Mouse (Mus musculus) heart, embryonic 11.5 days (tissue): ENCODE measurements around the gene Sel1l. TPM values are rescaled to one million over a fixed set of nuclear protein-coding genes. Genes with fewer than 3 reads are reported as not detected.
A peak's percentile ranks its signal among the peaks of the same experiment; 100 is the strongest.

Experiments
- ATAC-seq: fragments of 200-750 bp; cut with Nextera tagmentation; replicated peaks from 2 replicates; pipeline ENCODE4 v1.8.0; 2017; ENCODE audit warnings: moderate library complexity; ENCODE audit not compliant: insufficient number of reproducible peaks, low FRiP score, low TSS enrichment
- H3K27ac ChIP-seq: fragments of 300-500 bp; sonication (generic); 2 replicates; pipeline ENCODE4 v1.5.1; 2014; ENCODE audit warnings: mild to moderate bottlenecking, low read depth, low read length
- H3K27me3 ChIP-seq: fragments of 300-500 bp; sonication (generic); 2 replicates; pipeline ENCODE4 v1.6.1; 2014; ENCODE audit warnings: mild to moderate bottlenecking, low read length, mixed read lengths; ENCODE audit not compliant: control insufficient read depth, insufficient read depth
- H3K36me3 ChIP-seq: fragments of 300-500 bp; sonication (generic); 2 replicates; pipeline ENCODE4 v1.6.1; 2014; ENCODE audit warnings: mild to moderate bottlenecking, low read length, moderate library complexity, mixed read lengths; ENCODE audit not compliant: control insufficient read depth, insufficient read depth
- H3K4me1 ChIP-seq: fragments of 300-500 bp; sonication (generic); 2 replicates; pipeline ENCODE4 v1.6.1; 2014; ENCODE audit warnings: low read length; ENCODE audit not compliant: control insufficient read depth, insufficient read depth
- H3K4me2 ChIP-seq: fragments of 300-500 bp; sonication (generic); 2 replicates; pipeline ENCODE4 v1.6.1; 2014; ENCODE audit warnings: mild to moderate bottlenecking, moderate library complexity
- H3K4me3 ChIP-seq: fragments of 300-500 bp; sonication (generic); 2 replicates; pipeline ENCODE4 v1.5.1; 2014; ENCODE audit warnings: low read depth, low read length
- H3K9ac ChIP-seq: fragments of 300-500 bp; sonication (generic); 2 replicates; pipeline ENCODE4 v1.6.1; 2014; ENCODE audit warnings: mild to moderate bottlenecking, low read depth, low read length, moderate library complexity
- H3K9me3 ChIP-seq: fragments of 300-500 bp; sonication (generic); replicated peaks from 2 replicates; pipeline ENCODE4 v1.6.1; 2016; ENCODE audit warnings: low read length; ENCODE audit not compliant: control insufficient read depth
- WGBS: fragments of 180-500 bp; shearing (Covaris S2); extraction: QIAGEN DNeasy Blood & Tissue Kit; methylation state at CpG from one replicate; pipeline ENCODE4 v1.1.7; 2014; ENCODE audit not compliant: insufficient replicate concordance; 5-methylcytosine and 5-hydroxymethylcytosine counted together
- polyA plus RNA-seq: library from polyadenylated mRNA; unstranded; fragments of >200 nt; fragmentation: Nextera tagmentation; extraction: Ambion mirVana; gene quantifications from 2 replicates; pipeline ENCODE4 v1.2.1, GENCODE M21; 2014

Gene Sel1l
- polyA plus RNA-seq, result 60.8 and 67.6 TPM in 2 replicates

DNA sequence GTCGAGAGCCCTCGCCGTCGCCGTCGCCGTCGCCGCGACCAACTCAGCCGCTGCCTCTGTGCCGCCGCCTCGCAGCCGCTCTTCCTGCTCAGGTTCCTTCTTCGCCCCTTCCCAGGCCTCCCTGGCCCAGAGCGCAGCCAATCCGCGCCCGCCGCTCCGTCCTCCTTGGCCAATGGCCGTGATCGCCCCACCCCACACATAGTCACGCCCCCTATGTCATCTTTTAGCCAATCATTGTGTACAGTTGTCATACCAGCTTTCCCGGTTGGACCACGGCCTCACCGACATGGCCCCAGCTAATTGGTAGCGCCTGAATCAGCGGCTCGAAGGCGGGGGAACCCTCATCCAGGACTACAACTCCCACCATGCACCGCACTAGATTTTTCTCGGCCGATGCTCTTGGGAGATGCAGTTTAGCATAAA is at the start of gene Sel1l:
Sel1l (minus strand) TSS at position 113 of the 423 bp plus-strand sequence.
- Histone ChIP-seq H3K27me3 (no peaks in the 10 kb centered on the region), H3K9ac (peak within 1 kb of the TSS; percentile 86), H3K27ac (peak within 1 kb of the TSS; percentile 36), H3K4me1 (peaks cover 5% of the 10 kb centered on the region; the same call in 1 of the 2 replicates), H3K4me2 (peak within 1 kb of the TSS; percentile 72), H3K4me3 (peak within 1 kb of the TSS; percentile 73), H3K36me3 (no peaks in the 10 kb centered on the region), H3K9me3 (no peaks in the 10 kb centered on the region)
- WGBS, result under 1% methylated on average over 35 of the region's 35 CpGs
- peak; percentile 100 for ATAC-seq

DNA sequence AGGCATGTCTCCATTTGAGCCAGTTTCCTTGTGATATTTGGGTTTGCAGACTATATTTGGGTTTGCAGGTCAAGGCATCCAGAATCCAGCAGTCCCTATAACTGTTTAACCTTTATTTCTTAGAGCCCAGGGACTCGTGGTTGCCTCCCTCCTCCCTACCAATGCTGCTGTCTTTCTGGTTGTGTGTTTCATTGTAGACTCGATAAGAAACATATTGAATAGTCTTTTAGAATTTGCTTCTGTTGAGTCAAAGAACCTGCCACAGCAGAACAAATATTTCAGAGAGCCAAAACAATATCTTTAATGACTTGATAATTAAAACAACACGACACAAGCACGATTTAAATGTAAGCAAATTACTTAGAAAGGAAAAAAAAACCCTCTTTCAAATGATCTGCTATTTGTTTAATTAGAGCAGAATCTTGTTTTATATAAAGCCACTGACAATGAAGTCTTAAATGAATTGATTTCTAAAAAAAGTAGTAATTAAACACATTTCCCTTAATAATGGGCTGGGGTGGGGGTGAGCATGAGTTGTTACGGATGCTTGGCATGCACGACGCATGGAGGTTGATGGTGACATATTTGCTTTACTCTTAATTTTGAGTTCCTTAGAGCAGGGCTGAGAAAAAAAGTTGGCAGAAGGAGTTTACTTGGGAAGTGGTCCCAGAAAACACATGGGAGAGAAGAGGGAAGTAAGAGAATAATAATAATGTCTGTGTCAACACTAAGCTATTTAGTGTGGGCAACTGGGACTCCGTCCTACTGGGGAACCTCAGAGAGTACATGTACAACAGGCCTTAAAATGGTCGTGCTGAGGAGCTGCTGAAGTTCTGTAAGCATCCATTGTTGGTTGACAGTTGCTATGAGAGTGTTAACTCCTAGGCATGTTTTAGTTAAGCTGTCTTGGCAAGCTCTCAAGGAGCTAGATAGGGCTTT is 43.9 kb upstream of the Sel1l start:
- whole genome bisulfite sequencing, result 78% methylated on average over 9 of the region's 9 CpGs
- H3K36me3 ChIP-seq, result no peaks in the 10 kb centered on the region
- H3K4me2 ChIP-seq, result no peak overlapping the region
- no peak overlapping the region for H3K27ac ChIP-seq
- no peaks in the 10 kb centered on the region for H3K27me3 ChIP-seq
- no peaks in the 10 kb centered on the region for H3K9me3 ChIP-seq
- ATAC-seq, result no peak
- no peaks in the 10 kb centered on the region for H3K4me1 ChIP-seq
- H3K4me3 ChIP-seq, result no peak overlapping the region
- no peak overlapping the region for H3K9ac ChIP-seq

DNA sequence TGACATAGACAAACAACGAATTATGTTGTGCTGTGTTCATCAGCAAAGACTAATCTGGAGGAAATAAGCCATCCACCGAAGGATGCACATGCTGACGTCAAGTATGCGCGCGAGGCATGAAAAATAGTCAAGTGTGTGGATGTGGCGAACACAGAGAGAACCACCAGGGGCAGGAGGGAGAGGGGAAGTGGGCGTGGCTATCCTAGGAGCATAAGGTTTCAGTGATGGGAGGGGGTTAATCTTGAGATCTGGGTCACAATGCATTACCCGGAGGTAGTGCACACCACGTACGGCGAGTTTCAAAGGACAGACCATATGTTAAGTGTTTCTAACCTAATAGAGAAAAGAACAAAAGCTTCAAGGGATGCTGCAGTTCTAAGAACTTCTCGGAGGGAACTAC is 31.5 kb upstream of the Sel1l start:
- Histone ChIP-seq H3K9me3 (no peaks in the 10 kb centered on the region), H3K4me2 (no peak overlapping the region), H3K36me3 (no peaks in the 10 kb centered on the region), H3K4me1 (no peaks in the 10 kb centered on the region), H3K9ac (no peak overlapping the region), H3K27ac (no peak overlapping the region), H3K4me3 (no peak overlapping the region), H3K27me3 (no peaks in the 10 kb centered on the region)
- WGBS, result 74% methylated on average over 13 of the region's 13 CpGs
- no peak for ATAC-seq

DNA sequence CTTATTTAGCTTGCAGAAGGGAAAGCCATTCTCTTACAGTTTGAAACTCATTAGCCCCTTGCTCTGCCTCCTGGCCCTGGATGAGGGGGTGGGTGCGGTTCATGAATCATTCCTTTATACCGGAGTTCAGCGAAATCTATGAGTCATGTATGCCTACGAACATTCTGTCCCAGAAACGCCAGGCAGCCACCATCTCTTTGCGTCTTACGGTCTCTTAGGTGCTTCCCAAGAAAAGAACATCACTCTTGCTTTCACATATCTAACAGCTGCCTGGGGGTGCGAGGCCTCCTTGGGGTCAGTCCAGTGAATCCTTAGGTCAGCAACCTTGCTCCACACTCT is 29.9 kb upstream of the Sel1l start:
- Histone ChIP-seq H3K9me3 (no peaks in the 10 kb centered on the region), H3K4me1 (no peaks in the 10 kb centered on the region), H3K4me2 (no peak overlapping the region), H3K27me3 (no peaks in the 10 kb centered on the region), H3K4me3 (no peak overlapping the region), H3K9ac (no peak overlapping the region), H3K36me3 (no peaks in the 10 kb centered on the region), H3K27ac (no peak overlapping the region)
- WGBS, result 82% methylated on average over 8 of the region's 8 CpGs
- no peak for ATAC-seq

DNA sequence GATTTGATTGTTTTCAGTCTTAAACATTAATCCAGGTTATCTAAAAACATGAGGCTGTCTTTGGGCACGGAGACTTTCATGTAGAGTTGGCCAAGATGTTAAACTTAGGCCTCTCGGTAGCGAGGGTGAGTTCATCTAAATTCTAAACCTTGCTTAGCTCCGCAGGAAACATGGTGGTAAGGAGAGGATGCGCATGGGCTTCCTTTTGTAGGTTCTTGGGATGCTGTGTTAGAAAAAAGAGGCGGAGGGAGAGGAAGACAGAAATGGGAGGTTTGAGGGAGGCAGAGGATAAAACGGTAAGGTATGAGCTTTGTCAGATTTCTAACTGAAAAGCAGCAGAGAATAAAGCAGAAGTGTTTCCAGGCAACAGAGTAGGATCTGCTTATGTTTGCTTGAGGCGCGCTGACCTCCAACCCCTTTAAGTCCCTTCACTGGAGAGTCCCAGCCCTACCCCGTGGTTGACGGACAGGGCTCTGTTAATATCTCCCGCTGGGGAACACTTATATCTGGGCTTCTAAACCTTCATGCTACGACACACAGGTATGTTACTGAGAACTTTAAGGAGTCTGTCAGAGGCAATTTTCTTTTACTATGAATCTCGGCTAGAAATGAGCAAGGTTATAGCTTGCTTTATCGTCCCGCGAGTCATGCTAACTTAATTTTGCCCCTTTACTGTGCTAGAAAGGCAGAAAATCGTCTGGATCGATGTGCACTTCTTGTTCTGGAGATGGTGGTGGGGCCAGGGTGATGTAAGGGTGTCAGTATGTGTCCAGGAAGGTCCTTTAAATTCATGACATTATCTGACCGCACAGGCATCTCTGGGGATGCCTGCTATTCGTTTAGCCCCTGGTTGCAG is 29.3 kb upstream of the Sel1l start:
- Histone ChIP-seq H3K36me3 (no peaks in the 10 kb centered on the region), H3K27ac (no peak overlapping the region), H3K9ac (no peak overlapping the region), H3K4me2 (no peak overlapping the region), H3K4me3 (no peak overlapping the region), H3K4me1 (no peaks in the 10 kb centered on the region), H3K27me3 (no peaks in the 10 kb centered on the region), H3K9me3 (no peaks in the 10 kb centered on the region)
- no peak for ATAC-seq
- WGBS, result 69% methylated on average over 21 of the region's 21 CpGs

GRCm38 (mm10) chr12:91877646-91878045 is 28.7 kb upstream of the Sel1l start:
- Histone ChIP-seq H3K4me1 (no peaks in the 10 kb centered on the region), H3K36me3 (no peaks in the 10 kb centered on the region), H3K4me3 (no peak overlapping the region), H3K9ac (no peak overlapping the region), H3K27me3 (no peaks in the 10 kb centered on the region), H3K27ac (no peak overlapping the region), H3K4me2 (no peak overlapping the region), H3K9me3 (no peaks in the 10 kb centered on the region)
- ATAC-seq, result no peak
- WGBS, result 48% methylated on average over 5 of the region's 5 CpGs

- Histone ChIP-seq H3K4me1 (no peaks in the 10 kb centered on the region), H3K4me2 (no peak overlapping the region), H3K9ac (no peak overlapping the region), H3K27ac (no peak overlapping the region), H3K36me3 (no peaks in the 10 kb centered on the region), H3K27me3 (no peaks in the 10 kb centered on the region), H3K4me3 (no peak overlapping the region), H3K9me3 (no peaks in the 10 kb centered on the region)
- no peak for ATAC-seq
- WGBS, result 80% methylated on average over 11 of the region's 11 CpGs
Observed at GRCm38 (mm10) chr12:91870671-91871070, 21.7 kb upstream of the Sel1l start.

DNA sequence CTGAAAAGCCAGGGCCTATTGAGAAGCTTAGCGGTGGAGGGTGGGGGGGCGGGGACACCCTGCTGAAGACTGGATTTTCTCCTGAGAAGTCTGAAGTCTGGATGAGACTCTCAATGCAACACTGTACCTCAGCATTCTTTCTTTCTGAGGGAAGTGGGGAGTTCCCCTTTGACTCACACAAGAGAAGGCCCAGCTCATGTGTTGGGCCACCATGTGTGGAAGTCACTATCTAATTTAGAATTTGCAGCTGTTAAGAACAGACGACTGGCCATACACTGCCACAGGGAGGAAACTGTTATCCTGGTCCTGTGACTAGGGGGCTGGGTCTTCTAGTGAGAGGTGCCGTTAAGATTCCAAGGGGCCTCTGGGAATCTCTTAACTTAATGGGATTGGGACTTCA is 20.4 kb upstream of the Sel1l start:
- Histone ChIP-seq H3K9ac (no peak overlapping the region), H3K4me3 (no peak overlapping the region), H3K4me2 (no peak overlapping the region), H3K4me1 (no peaks in the 10 kb centered on the region), H3K9me3 (no peaks in the 10 kb centered on the region), H3K36me3 (no peaks in the 10 kb centered on the region), H3K27ac (no peak overlapping the region), H3K27me3 (no peaks in the 10 kb centered on the region)
- WGBS, result 55% methylated on average over 4 of the region's 4 CpGs
- no peak for ATAC-seq
